Mouse (Mus musculus) skeletal muscle tissue, adult 2 months (tissue): ENCODE data around the gene Prl8a6.

Experiments
- DNase-seq: peaks from one replicate; pipeline ENCODE4 v3.0.0-alpha.2; 2012; ENCODE audit warnings: low read depth, low spot score

Gene Prl8a6

GRCm38 (mm10) chr13:27438588-27438987 is at the start of gene Prl8a6:
Gene Prl8a6 (minus strand): TSS chr13:27438688.
- no peak for DNase-seq

GRCm38 (mm10) chr13:27433159-27433558 is 5.3 kb downstream of the Prl8a6 start:
- DNase-seq, result no peak

GRCm38 (mm10) chr13:27413640-27414039 is 24.8 kb downstream of the Prl8a6 start:
- DNase-seq, result no peak

GRCm38 (mm10) chr13:27399061-27399724 is 39.3 kb downstream of the Prl8a6 start:
- no peak for DNase-seq

GRCm38 (mm10) chr13:27390746-27391145 is 47.7 kb downstream of the Prl8a6 start, which contains the start of gene Prl2b1:
Gene Prl2b1 (minus strand): TSS chr13:27390846.
- DNase-seq, result no peak
